Mouse (Mus musculus): ENCODE results near the gene Tfe3.

GRCm38 (mm10) chrX:7745429-7745828, 16.9 kb upstream of the Tfe3 start:
- TF ChIP-seq POLR2A (IDR thresholded peaks at IDR 0.05; ENCODE audit: borderline replicate concordance, extremely low read depth, low read depth, low read length), result no peak
- no peak for TF ChIP-seq CTCF (IDR thresholded peaks at IDR 0.05; ENCODE audit: insufficient read depth, low read length)
